Mouse (Mus musculus): Measurements from ENCODE around the gene Ccr10.
"Not testable (repeated sequence)": the region's sequence is repeated elsewhere in the genome, so short reads cannot be mapped to it uniquely, and the experiment has no call there.

Ccr10 gene

GRCm38 (mm10) chr11:101171721-101172433 is 3.4 kb downstream of the Ccr10 start:
- peak; percentile 50 to 52 for DNase-seq (ENCODE audit: low spot score in 2 of 2)

GRCm38 (mm10) chr11:101170811-101171610 is 4.2 kb downstream of the Ccr10 start, which contains the start of gene Plekhh3:
Plekhh3 (minus strand) TSS chr11:101171351.
- peak; percentile 70 to 88 for DNase-seq (ENCODE audit: low spot score in 2 of 2)

DNA sequence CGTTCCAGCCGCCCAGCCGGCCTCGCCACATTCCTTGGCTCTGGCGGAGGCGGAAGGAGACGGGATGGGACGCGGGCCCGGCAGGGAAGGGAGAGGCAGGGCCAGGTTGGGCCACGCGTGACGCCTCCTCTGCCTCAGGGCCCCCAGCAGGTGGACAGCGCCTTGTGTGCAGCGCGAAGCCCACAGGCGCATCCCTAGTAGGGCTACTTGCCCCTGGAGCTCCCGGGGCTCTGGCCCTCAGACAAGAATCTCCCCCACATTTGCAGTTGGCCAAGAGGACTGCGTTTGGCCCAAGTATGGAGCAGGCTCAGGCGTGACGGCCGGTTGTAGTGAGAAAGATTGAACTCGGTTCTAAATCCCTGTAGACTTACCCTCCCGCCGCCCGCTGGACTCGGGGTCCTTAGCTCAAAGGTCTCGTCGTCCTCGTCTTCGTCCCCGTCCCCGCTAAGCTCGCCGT is 4.9 kb downstream of the Ccr10 start, which contains the start of gene Cntnap1:
Gene Cntnap1, plus strand, starts transcription at position 170 of the 457 bp plus-strand sequence.
- DNase-seq (ENCODE audit: low spot score in 2 of 2): no peak

- DNase-seq (ENCODE audit: low spot score in 2 of 2): no peak
Measured at GRCm38 (mm10) chr11:101169301-101170107, 5.7 kb downstream of the Ccr10 start.

DNA sequence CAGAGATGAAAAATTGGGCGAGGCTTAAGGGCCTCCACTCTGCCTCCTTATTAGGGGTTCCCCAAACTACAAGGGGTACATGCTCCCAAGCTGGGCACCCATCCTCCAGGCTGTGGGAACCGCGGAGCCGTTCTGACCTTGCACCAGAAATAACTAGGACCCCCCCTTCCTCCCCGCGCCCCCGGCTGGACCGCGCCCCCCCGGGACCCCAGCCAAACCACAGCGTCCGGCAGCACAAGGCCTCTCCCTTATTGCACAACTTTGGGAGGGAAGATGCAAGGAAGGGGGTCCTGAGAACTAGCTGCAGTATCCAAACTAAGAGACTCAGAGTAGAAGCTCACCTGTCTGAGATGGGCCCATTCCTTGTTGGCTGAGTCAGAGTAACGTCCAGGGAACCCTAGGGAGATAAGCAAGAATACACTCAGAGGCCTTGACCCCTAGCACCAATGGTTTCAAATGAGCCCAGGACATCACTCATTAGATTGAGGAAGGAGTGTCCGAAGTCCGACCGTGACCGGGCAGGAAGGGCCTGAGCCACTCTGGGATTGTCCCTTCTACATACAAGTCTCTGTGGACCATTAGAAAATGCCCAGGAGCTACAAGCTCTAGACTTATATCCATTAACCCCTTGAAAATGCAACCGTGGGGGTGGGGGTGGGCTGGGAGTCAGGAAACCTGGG is 6.8 kb downstream of the Ccr10 start:
- no peak for DNase-seq (ENCODE audit: low spot score in 2 of 2)

DNA sequence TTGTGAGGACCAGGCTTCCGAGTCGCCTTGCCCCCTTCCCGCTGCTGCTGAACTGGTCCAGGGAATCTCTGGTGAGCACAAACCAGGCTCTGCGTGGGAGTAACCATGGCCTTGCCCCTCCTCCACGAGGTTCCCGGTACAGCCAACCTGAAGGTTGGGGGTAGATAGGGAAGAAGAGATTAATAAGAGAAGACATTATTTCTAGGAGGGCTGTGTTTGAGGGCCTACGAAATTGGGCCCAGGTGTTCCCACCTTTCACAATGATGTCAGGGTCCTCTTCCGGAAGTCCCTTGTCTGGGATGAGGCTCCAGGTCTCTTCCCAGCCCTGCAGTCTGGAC is 7.3 kb downstream of the Ccr10 start:
- no peak for DNase-seq (ENCODE audit: low spot score in 2 of 2)

DNA sequence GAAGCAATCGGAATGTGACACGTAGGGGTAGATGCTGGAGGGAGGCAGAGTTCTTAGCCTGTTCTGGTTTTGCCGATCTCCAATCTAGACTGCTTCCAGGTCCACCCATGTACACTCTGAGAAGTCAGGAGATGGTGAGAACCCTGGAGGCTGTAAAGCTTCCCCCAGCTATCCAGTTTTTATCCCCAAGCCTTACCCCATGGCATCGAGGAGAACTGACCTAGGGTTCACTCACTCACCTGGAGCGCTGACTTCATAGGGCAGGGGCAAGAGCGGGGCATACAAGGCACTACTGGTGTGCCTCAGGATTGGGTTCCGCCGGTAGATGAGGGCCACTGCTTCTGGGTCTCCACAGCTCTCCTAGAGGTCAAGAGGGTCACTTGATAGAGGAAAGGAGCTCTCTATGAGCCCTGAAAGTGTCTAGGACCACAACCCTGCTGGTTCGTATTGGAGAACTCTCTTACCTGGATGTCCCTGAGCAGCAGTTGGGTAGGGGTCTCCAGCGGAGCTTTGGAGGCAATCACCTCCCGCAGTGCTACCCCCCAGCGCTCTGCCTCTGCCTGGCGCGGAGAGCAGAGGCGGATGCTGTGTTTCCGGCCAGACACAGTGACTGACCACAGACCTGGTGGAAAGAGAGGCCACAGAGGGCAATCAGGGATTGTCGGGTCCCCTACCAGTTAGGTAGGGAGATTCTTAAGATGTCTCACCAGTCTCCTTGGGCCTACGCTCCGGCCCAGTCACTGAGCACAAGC is 7.9 kb downstream of the Ccr10 start:
- no peak for DNase-seq (ENCODE audit: low spot score in 2 of 2)

GRCm38 (mm10) chr11:101166357-101166756 is 8.9 kb downstream of the Ccr10 start:
- DNase-seq (ENCODE audit: low spot score in 2 of 2): no peak

GRCm38 (mm10) chr11:101164677-101165580 is 10.3 kb downstream of the Ccr10 start:
- DNase-seq (ENCODE audit: low spot score in 2 of 2): no peak

GRCm38 (mm10) chr11:101164351-101164665 is 10.9 kb downstream of the Ccr10 start:
- no peak for DNase-seq (ENCODE audit: low spot score in 2 of 2)

DNA sequence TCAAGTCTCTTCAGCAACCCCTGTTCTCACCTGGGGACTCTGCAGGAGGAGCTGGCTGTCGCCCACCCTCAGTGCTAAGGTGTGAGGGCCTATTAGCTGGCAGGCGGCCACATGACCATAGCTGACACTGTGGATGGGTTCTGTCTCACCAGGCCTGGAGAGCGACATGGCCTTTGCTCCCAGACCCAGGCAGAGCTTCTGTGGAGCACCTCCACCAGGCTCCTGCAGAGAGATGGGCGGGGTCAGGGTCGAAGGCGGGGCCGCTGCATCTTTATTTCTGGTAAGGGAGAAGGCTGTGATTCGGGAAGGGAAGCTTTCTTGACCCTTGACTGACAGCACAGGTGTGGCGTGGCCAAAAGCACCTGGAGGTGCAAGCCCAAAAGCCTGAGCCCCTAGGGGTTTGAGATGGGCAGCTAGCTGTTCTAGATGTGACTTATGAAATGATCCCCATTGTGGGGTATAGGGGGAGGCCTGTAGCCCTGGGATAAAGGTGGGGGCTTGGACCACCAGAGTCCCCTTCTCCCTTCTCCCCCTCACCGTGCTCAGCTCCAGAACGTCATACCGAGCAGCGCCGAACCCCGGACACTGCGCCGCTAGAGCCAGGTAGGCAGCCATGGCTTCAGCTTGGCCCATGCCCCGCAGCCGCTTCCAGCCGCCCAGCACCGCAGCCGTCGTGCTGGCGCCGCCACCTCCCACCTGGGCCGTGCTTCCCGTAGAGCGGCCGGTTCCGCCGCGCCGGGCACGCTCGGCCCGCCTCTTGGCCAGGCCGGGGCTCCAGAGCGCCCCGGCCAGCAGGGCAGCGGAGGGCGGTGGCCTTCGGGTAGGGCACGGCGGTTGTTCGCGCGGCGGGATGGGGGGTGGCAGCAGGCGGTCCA is 11.5 kb downstream of the Ccr10 start:
- no peak for DNase-seq (ENCODE audit: low spot score in 2 of 2)

GRCm38 (mm10) chr11:101162772-101163171 is 12.5 kb downstream of the Ccr10 start:
- no peak for DNase-seq (ENCODE audit: low spot score in 2 of 2)

DNA sequence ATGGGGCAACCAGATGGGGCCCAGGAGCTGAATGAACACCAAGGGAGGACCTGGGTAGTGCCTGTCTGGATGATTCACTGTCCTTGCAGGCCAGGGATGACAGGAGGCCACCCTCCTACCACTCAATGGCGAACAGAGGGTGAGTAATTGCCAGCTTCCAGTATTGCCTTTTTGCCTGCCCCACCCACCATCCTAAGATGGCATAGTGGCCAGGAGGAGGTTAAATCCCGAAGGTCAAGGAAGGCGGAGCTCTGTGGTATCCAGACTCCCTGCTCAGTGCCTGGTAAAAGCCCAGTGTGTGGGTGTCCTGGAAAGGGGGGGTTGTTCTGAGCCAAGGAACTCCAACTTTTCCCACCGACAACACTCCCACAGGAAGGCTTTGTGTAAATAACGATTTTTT is 12.9 kb downstream of the Ccr10 start:
- DNase-seq (ENCODE audit: low spot score in 2 of 2): no peak

DNA sequence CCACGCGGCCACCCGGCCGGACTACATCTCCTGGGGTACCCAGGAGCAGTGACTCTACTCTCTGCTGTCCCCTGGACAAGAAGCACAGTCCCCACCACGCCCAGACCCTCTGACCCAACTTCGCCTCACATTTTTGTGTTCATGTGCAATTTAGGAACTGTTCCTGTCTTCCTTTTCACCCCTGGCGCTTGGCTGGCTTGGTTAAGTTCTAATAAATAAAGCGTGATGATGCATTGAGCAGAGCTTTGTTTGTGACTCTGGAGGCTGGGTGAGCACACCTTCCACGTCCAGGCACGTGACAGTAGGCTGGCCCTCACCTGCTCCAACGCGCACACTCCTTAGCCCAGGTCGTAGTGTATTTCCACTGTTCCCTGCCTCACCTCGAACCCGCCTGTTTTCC is 13.7 kb downstream of the Ccr10 start:
- no peak for DNase-seq (ENCODE audit: low spot score in 2 of 2)

DNA sequence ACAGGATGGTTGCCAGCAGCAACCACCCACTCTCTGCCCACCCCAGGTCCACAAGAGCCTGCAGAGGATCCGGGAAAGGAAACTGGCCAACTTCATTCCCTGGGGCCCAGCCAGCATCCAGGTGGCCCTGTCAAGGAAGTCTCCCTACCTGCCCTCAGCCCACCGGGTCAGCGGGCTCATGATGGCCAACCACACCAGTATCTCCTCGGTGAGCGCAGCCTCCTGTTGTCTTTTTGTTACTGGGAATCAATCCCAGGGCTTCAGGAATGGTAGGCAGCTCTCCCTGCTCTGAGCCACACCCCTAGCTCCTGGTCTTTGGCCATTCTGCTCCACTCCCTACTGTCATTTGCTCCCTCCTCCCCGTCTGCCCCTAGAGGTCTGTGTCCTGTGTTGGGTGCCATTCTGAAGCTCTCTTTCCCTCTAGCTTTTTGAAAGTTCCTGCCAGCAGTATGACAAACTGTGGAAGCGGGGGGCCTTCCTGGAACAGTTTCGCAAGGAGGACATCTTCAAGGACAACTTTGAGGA is 14.2 kb downstream of the Ccr10 start:
- DNase-seq (ENCODE audit: low spot score in 2 of 2): not testable (repeated sequence)

GRCm38 (mm10) chr11:101160151-101160550 is 15.1 kb downstream of the Ccr10 start:
- not testable (repeated sequence) for DNase-seq (ENCODE audit: low spot score in 2 of 2)

DNA sequence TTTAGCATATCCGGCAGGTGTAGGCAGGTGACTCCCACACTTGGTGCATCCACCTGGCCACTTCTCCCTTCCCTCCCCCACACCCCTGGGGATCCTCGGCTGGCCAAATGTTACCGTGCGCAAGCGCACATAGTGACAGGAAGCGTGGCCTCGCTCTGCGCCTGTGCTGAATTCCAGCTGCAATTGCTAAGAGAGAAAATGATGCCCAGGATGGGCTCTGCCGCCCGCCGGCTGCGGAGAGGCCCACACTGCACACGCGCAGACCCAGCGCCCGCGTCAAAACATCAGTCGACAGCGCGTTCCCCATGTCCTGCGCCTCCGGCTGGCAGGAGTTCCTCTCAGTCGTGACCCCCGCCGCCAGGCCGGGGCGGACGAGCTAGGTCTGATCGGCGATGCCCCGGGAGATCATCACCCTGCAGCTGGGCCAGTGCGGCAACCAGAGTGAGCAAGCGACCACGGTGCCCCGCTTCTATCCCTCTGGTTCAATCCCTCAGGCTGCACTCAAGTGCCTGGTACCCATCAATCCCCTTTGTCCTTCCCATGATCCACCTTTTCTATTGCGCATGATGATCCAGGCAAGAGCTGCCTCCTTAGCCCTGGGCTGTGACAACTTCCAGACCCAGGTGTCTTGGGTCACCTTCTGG is 19.4 kb downstream of the Ccr10 start, which contains the start of gene Tubg2:
Gene Tubg2, plus strand, starts transcription at position 180 of the 644 bp plus-strand sequence.
- peak; percentile 52 to 68 for DNase-seq (ENCODE audit: low spot score in 2 of 2)

DNA sequence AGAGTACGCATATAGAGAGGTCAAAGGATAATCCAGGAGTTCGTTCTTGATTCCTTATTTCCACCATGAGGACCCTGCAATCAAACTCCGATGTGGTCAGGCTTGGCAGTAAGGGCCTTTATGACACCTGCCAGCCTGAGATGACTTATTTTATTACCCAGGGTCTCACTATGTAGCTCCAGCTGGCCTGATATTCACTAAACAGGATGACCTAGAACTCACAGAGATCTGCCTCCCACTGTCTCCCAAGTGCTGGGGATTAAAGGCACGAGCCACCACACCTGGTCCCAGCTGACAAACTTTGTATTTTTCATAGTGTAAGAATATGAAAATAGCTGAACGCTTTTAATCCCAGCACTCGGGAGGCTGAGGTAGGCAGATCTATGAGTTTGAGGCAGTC is 20.1 kb downstream of the Ccr10 start:
- no peak for DNase-seq (ENCODE audit: low spot score in 2 of 2)
